Mouse (Mus musculus) ES-Bruce4 (cell line): ENCODE data around the gene Tmem87b. TPM values are rescaled to one million over a fixed set of nuclear protein-coding genes. Genes with fewer than 3 reads are reported as not detected.

Source experiments
- H3K27ac ChIP-seq: 2 replicates; pipeline ENCODE4 v1.5.1; 2012; ENCODE audit warnings: low read length, inconsistent platforms; ENCODE audit not compliant: insufficient read depth
- H3K27me3 ChIP-seq: 2 replicates; pipeline ENCODE4 v1.6.1; 2012; ENCODE audit warnings: mild to moderate bottlenecking, low read length, inconsistent platforms; ENCODE audit not compliant: control insufficient read depth, poor library complexity, insufficient read depth, severe bottlenecking
- H3K36me3 ChIP-seq: 2 replicates; pipeline ENCODE4 v1.6.1; 2012; ENCODE audit warnings: inconsistent platforms, mild to moderate bottlenecking, low read length, moderate library complexity; ENCODE audit not compliant: control insufficient read depth, poor library complexity, insufficient read depth, severe bottlenecking
- H3K4me1 ChIP-seq: one replicate; pipeline ENCODE4 v1.8.1; 2011; ENCODE audit warnings: low read length; ENCODE audit not compliant: control insufficient read depth, insufficient read depth
- H3K4me3 ChIP-seq: 2 replicates; pipeline ENCODE4 v1.5.1; 2011; ENCODE audit warnings: low read depth, mild to moderate bottlenecking, low read length
- H3K9ac ChIP-seq: 2 replicates; pipeline ENCODE4 v1.6.1; 2012; ENCODE audit warnings: low read depth, mild to moderate bottlenecking, inconsistent platforms; ENCODE audit not compliant: poor library complexity, severe bottlenecking
- H3K9me3 ChIP-seq: replicated peaks from 2 replicates; pipeline ENCODE4 v1.6.1; 2012; ENCODE audit warnings: mild to moderate bottlenecking, low read length, inconsistent platforms; ENCODE audit not compliant: control insufficient read depth, poor library complexity, insufficient read depth, severe bottlenecking
- CTCF ChIP-seq: IDR thresholded peaks from one replicate; pipeline ENCODE4 v1.8.1; 2011; ENCODE audit warnings: low read depth, low read length
- EP300 ChIP-seq: IDR thresholded peaks from 2 replicates; pipeline ENCODE4 v1.6.1; 2011; ENCODE audit warnings: low read depth, low read length; ENCODE audit not compliant: insufficient read depth
- POLR2A ChIP-seq: IDR thresholded peaks from one replicate; pipeline ENCODE4 v1.8.1; 2011; ENCODE audit warnings: low read length; ENCODE audit not compliant: insufficient read depth
- polyA plus RNA-seq: library from polyadenylated mRNA; stranded (reverse); fragments of >200 nt; gene quantifications from 2 replicates; pipeline ENCODE4 v1.2.4, GENCODE M21; 2011; ENCODE audit warnings: low read depth; ENCODE audit not compliant: missing spikeins, insufficient read depth, insufficient read length

The Tmem87b gene
- 31.7 and 32.3 TPM in 2 replicates for polyA plus RNA-seq

DNA sequence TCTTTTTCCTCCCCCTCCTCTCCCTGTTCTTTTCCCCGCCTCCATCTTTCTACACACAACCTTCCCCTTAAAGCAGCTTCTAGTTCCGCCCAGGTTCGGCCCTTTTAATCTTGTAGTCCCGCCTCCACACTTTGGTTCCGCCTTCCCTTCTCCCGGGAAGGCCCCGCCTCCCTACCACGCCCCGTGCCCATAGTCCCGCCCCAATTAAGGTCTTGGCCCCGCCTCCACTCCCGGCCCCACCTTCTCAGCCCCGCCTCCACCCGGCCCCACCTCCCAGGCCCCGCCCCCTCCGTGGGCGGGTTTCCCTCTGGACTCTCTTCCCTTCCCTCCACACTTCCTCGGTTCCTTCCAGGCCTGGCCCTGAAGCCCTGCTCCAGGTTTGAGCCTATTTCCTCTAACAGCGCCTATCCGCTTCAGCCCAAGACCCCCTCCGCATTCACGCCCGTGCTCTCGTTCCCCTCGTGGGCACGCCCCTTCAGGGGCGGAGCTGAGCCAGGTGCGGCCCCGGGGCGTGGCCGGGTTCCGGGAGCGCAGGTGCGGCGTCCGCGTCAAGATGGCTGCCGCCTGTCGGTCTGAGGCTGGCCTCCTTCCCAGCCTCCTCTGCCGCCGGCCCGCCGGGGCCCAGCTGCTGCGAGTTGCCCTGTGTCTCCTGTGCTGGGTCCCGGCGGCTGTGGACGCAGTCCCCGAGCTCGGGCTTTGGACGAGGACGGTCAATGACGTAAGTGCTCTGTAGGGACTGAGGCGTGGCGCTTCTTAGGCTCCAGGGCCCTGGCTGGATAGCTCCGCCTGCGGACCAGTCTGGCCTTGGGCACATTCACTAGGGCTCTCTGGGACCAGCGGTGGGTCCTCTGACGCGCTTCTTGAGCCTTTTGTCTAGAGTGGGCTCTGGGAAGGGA is at the start of gene Tmem87b:
Tmem87b (plus strand) TSS at position 333 of the 896 bp plus-strand sequence.
- Histone ChIP-seq H3K4me1 (peaks cover 3% of the 10 kb centered on the region), H3K36me3 (no peaks in the 10 kb centered on the region)

DNA sequence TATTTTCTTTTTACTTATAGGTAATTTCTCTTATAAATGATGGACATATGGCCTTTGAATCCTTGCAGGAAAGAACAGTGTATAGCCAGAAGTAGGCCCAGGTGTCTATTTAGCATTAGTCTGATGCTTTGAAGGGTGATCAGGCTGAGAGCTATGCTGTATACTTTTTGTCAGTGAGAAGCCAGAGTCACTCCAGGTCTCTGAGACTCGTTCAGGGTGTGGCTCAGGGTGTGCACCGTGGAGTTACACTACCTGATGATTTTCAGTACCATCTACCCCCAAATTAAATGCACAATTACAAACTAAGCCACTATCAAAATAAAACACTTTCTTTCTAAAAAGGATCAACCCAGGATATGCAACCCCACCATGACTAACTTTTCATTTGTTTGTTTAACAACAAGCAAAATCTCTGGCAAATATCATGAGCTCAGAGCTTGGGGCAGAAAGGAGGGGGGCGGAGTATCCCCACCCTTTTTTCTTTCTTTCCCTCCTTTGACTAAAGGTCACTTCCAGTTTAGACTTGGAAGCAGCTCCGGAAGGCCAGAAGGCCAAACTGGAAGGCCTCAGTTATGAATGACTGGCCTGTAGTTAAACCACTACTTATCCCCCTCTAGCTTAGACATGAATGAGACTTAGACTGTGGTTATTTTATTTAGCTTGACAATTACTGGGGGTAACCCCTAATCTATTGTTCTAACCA is 49.2 kb upstream of the Tmem87b start:
- H3K9me3 ChIP-seq = no peaks in the 10 kb centered on the region
- no peaks in the 10 kb centered on the region for H3K4me1 ChIP-seq
- TF ChIP-seq CTCF (no peak), POLR2A (no peak), EP300 (no peak)
- no peak overlapping the region for H3K9ac ChIP-seq
- H3K36me3 ChIP-seq = no peaks in the 10 kb centered on the region
- H3K27ac ChIP-seq = no peak overlapping the region
- no peak overlapping the region for H3K4me3 ChIP-seq
- H3K27me3 ChIP-seq = no peaks in the 10 kb centered on the region

More for the DNA sequence above, at the start of gene Tmem87b:
- Histone ChIP-seq H3K9ac (peak within 1 kb of the TSS; percentile 61), H3K9me3 (no peaks in the 10 kb centered on the region), H3K27ac (peak within 1 kb of the TSS; percentile 58), H3K27me3 (no peaks in the 10 kb centered on the region), H3K4me3 (peak within 1 kb of the TSS; percentile 90)
- TF ChIP-seq EP300 = no peak
- peak; percentile 56 for TF ChIP-seq POLR2A

DNA sequence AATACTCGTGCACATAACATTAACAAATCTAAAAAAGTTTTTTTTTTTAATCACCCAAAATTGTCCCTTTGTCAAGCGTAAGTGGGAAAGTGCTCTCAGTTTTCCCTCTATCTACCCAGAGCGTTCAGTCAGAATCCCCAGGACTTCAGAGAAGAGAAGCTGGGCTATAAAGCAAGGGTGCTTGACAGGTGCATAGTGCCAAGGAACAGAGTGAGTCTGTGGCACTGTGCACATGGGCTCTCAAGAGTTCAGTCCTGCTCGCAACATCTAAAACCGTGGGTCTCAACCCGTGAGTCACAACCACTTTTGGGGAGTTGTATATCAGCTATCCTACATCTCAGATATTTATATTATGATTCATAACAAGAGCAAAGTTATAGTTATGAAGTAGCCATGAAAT is 47.4 kb upstream of the Tmem87b start:
- no peak overlapping the region for H3K4me3 ChIP-seq
- no peak overlapping the region for H3K27ac ChIP-seq
- no peaks in the 10 kb centered on the region for H3K27me3 ChIP-seq
- TF ChIP-seq CTCF = no peak
- H3K9me3 ChIP-seq = no peaks in the 10 kb centered on the region
- H3K36me3 ChIP-seq = no peaks in the 10 kb centered on the region
- H3K9ac ChIP-seq = no peak overlapping the region
- H3K4me1 ChIP-seq = no peaks in the 10 kb centered on the region

DNA sequence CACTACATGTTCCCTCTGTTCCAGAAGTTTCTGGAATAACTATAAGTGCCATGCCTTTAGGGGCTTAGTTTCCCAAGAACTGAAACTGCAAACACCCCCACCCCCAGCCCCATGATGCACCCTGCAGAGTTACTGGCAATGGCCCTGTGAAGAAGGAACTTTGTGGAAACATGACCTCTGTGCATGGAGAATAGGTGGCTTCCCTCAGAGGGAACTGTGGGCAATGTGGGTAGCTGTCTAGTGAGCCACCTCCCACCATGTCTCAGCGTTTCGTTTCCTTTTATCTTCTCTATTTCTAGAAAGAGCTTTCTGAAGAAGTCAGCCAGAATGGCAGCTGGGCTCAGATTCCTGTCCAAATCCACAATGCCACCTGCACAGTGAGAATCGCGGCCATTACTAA is 46.9 kb upstream of the Tmem87b start:
- H3K9ac ChIP-seq = no peak overlapping the region
- H3K4me1 ChIP-seq = no peaks in the 10 kb centered on the region
- H3K27me3 ChIP-seq = no peaks in the 10 kb centered on the region
- H3K36me3 ChIP-seq = no peaks in the 10 kb centered on the region
- no peak for TF ChIP-seq EP300
- TF ChIP-seq CTCF = no peak
- TF ChIP-seq POLR2A = no peak
- H3K27ac ChIP-seq = no peak overlapping the region
- H3K9me3 ChIP-seq = no peaks in the 10 kb centered on the region
- no peak overlapping the region for H3K4me3 ChIP-seq

DNA sequence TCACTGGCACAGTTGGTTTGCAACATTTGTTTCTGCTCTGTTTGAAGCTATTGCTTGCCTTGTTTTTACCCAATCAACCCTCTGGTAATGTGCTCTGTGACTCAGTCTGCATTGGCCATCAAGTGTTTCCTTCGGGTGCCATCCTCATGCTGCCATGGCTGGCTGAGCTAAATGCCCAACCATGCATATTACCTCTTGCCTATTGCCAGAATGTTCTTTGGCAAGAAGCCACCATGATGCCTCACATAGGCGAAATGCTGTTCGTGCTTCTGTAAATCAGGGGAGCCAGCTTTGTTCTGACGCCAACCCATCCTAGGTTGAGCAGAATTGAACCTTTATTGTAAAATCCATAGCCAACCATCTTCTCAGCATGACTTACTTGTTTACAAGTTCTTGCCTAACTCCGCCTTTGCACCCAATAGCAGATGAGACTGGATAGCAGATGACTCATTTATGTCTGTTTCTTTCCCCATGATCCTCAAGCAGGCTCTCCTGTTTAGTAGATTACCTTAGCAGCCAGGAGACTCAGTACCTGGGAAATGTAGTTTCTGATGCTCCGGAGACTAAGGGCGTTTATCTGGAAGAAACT is 46.1 kb upstream of the Tmem87b start:
- Histone ChIP-seq H3K4me3 (no peak overlapping the region), H3K9ac (no peak overlapping the region), H3K27me3 (no peaks in the 10 kb centered on the region), H3K36me3 (no peaks in the 10 kb centered on the region), H3K4me1 (no peaks in the 10 kb centered on the region), H3K9me3 (no peaks in the 10 kb centered on the region), H3K27ac (no peak overlapping the region)
- no peak for TF ChIP-seq EP300
- TF ChIP-seq CTCF = no peak
- no peak for TF ChIP-seq POLR2A
